Mouse (Mus musculus) embryonic facial prominence, embryonic 12.5 days (tissue): ENCODE results near the gene Nectin1. TPM values are rescaled to one million over a fixed set of nuclear protein-coding genes. Genes with fewer than 3 reads are reported as not detected.

Experiments
- ATAC-seq: fragments of 200-750 bp; cut with Nextera tagmentation; 2 replicates; pipeline ENCODE4 v1.8.0; 2017; ENCODE audit not compliant: insufficient number of reproducible peaks, insufficient read depth, low FRiP score, low TSS enrichment
- H3K27ac ChIP-seq: fragments of 300-500 bp; sonication (generic); 2 replicates; pipeline ENCODE4 v1.5.1; 2016; ENCODE audit warnings: mild to moderate bottlenecking
- H3K27me3 ChIP-seq: fragments of 300-500 bp; sonication (generic); 2 replicates; pipeline ENCODE4 v1.6.1; 2016; ENCODE audit warnings: mild to moderate bottlenecking, moderate library complexity
- H3K36me3 ChIP-seq: fragments of 300-500 bp; sonication (generic); 2 replicates; pipeline ENCODE4 v1.6.1; 2016; ENCODE audit warnings: mild to moderate bottlenecking
- H3K4me1 ChIP-seq: fragments of 300-500 bp; sonication (generic); 2 replicates; pipeline ENCODE4 v1.6.1; 2016
- H3K4me2 ChIP-seq: fragments of 300-500 bp; sonication (generic); replicated peaks from 2 replicates; pipeline ENCODE4 v1.6.1; 2016; ENCODE audit warnings: mild to moderate bottlenecking, moderate library complexity
- H3K4me3 ChIP-seq: fragments of 300-500 bp; sonication (generic); 2 replicates; pipeline ENCODE4 v1.5.1; 2016; ENCODE audit warnings: mild to moderate bottlenecking
- H3K9ac ChIP-seq: fragments of 300-500 bp; sonication (generic); 2 replicates; pipeline ENCODE4 v1.6.1; 2016; ENCODE audit warnings: mild to moderate bottlenecking, moderate library complexity
- H3K9me3 ChIP-seq: fragments of 300-500 bp; sonication (generic); 2 replicates; pipeline ENCODE4 v1.6.1; 2016; ENCODE audit warnings: mild to moderate bottlenecking, moderate library complexity
- WGBS: fragments of 180-500 bp; shearing (Covaris S2); methylation state at CpG from one replicate; pipeline ENCODE4 v1.1.7; 2016; 5-methylcytosine and 5-hydroxymethylcytosine counted together
- polyA plus RNA-seq: library from polyadenylated mRNA; unstranded; fragments of >200 nt; fragmentation: Nextera tagmentation; extraction: Ambion mirVana; gene quantifications from 2 replicates; pipeline ENCODE4 v1.2.1, GENCODE M21; 2016

Nectin1 gene
- polyA plus RNA-seq, 1 experiment from 2014 or later = 9.0 TPM

DNA sequence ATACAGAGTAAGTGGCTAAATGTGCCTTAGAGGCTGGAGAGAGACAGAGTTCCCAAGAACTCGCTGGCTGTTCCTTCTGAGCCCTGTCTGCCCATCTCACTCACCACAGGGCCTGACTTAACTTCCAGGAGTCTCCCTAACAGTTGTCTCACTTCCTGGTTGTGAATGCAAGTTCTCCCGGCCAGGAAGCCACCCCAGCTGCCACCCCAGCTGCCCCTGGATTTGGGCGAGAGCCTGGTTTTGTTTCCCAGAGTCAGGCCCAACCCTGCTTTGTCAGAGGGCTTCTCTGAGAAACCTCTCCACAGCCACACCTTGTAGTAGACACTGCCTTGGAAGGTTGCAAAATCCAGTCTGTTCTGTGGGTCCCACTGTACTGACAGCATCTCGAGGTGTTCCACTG is 26.2 kb downstream of the Nectin1 start:
- WGBS = 67% methylated on average over 4 of the region's 4 CpGs
- Histone ChIP-seq H3K27ac (no peak overlapping the region), H3K36me3 (no peaks in the 10 kb centered on the region), H3K4me3 (no peak overlapping the region), H3K9ac (no peak overlapping the region), H3K4me2 (no peak overlapping the region), H3K9me3 (no peaks in the 10 kb centered on the region), H3K27me3 (no peaks in the 10 kb centered on the region), H3K4me1 (peaks cover 30% of the 10 kb centered on the region)
- no peak for ATAC-seq

- H3K9ac ChIP-seq = no peak overlapping the region
- H3K4me1 ChIP-seq = peaks cover 26% of the 10 kb centered on the region
- no peaks in the 10 kb centered on the region for H3K9me3 ChIP-seq
- no peak overlapping the region for H3K4me2 ChIP-seq
- ATAC-seq = no peak
- no peaks in the 10 kb centered on the region for H3K27me3 ChIP-seq
- 61% methylated on average over 1 of the region's 1 CpGs for WGBS
- no peaks in the 10 kb centered on the region for H3K36me3 ChIP-seq
- no peak overlapping the region for H3K27ac ChIP-seq
- no peak overlapping the region for H3K4me3 ChIP-seq
Observed at GRCm38 (mm10) chr9:43771041-43771440, 27.3 kb downstream of the Nectin1 start.

DNA sequence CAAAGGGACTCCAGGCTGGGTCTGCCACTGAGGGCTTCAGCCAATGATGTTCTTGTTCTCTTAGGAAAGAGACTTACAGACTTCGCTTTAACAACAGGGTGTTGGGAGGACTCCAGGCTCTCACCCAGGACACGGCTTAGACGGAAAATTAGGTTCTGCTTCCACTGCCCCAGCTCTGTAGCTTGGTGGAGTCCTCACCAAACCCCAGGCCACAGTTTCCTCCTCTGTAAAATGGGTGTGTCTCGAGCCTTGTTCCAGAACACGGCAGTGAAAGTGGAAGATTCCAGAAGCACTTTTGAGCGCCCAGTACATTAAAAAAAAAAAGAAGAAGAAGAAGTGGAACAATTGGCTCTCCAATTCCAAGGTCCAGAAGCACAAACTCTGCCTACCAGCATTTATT is 28.7 kb downstream of the Nectin1 start:
- Histone ChIP-seq H3K9ac (no peak overlapping the region), H3K27ac (no peak overlapping the region), H3K9me3 (no peaks in the 10 kb centered on the region), H3K4me3 (no peak overlapping the region), H3K4me1 (peaks cover 38% of the 10 kb centered on the region), H3K4me2 (no peak overlapping the region), H3K36me3 (no peaks in the 10 kb centered on the region), H3K27me3 (no peaks in the 10 kb centered on the region)
- ATAC-seq = no peak
- 84% methylated on average over 6 of the region's 6 CpGs for WGBS

- H3K9me3 ChIP-seq = no peaks in the 10 kb centered on the region
- peaks cover 37% of the 10 kb centered on the region for H3K4me1 ChIP-seq
- no peaks in the 10 kb centered on the region for H3K36me3 ChIP-seq
- no peaks in the 10 kb centered on the region for H3K27me3 ChIP-seq
- no peak overlapping the region for H3K4me3 ChIP-seq
- H3K9ac ChIP-seq = no peak overlapping the region
- H3K4me2 ChIP-seq = no peak overlapping the region
- WGBS = 73% methylated on average over 2 of the region's 2 CpGs
- no peak overlapping the region for H3K27ac ChIP-seq
- ATAC-seq = no peak
Observed at GRCm38 (mm10) chr9:43773521-43773920, 29.7 kb downstream of the Nectin1 start.

DNA sequence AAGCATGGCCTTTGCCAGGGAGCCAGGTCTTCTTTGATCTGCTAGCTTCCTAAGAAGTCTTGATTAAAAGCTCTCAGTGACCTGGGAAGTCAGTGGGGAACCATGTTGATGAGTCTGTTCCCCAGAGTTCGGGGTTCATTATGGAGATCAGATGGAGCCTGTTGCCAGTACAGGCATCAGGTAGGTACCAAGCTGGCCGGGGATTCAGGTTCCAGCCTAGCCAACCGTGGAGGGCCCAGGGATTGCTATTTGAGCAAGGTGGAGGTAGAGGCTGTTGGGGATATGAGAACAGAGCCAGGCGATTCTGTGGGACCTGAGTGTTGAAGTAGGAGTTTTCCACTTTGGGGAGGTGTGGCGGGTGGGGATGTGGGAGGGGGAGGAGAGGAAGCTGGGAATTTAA is 30.6 kb downstream of the Nectin1 start:
- Histone ChIP-seq H3K4me2 (no peak overlapping the region), H3K36me3 (no peaks in the 10 kb centered on the region), H3K27me3 (no peaks in the 10 kb centered on the region), H3K4me1 (peaks cover 29% of the 10 kb centered on the region; the same call in 1 of the 2 replicates), H3K27ac (no peak overlapping the region), H3K4me3 (no peak overlapping the region), H3K9ac (no peak overlapping the region), H3K9me3 (no peaks in the 10 kb centered on the region)
- ATAC-seq = no peak
- WGBS = 84% methylated on average over 5 of the region's 5 CpGs

DNA sequence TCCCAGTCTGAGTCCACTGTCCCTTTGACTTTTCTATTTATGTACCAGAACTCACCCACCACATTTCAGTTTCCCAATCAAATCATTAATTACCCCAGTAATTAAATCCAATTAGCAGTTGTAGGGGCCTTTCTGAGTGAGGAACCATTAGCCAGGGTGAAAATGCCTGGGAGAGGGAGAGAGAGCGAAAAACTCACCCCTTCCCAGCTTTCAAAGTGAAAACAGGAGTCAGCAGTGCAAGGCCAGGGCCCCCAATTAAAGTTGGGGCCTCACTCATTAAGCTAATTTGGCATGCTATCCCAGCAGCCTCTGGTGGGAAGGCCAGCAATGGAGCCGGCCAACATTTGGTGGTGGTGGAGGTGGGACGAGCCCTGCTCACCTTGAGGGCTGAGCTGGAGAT is 32.4 kb downstream of the Nectin1 start:
- no peaks in the 10 kb centered on the region for H3K27me3 ChIP-seq
- no peak overlapping the region for H3K4me2 ChIP-seq
- WGBS = 66% methylated on average over 3 of the region's 3 CpGs
- H3K9me3 ChIP-seq = no peaks in the 10 kb centered on the region
- H3K4me3 ChIP-seq = no peak overlapping the region
- H3K27ac ChIP-seq = no peak overlapping the region
- H3K36me3 ChIP-seq = no peaks in the 10 kb centered on the region
- H3K9ac ChIP-seq = no peak overlapping the region
- peaks cover 35% of the 10 kb centered on the region; the same call in 1 of the 2 replicates for H3K4me1 ChIP-seq
- ATAC-seq = no peak

DNA sequence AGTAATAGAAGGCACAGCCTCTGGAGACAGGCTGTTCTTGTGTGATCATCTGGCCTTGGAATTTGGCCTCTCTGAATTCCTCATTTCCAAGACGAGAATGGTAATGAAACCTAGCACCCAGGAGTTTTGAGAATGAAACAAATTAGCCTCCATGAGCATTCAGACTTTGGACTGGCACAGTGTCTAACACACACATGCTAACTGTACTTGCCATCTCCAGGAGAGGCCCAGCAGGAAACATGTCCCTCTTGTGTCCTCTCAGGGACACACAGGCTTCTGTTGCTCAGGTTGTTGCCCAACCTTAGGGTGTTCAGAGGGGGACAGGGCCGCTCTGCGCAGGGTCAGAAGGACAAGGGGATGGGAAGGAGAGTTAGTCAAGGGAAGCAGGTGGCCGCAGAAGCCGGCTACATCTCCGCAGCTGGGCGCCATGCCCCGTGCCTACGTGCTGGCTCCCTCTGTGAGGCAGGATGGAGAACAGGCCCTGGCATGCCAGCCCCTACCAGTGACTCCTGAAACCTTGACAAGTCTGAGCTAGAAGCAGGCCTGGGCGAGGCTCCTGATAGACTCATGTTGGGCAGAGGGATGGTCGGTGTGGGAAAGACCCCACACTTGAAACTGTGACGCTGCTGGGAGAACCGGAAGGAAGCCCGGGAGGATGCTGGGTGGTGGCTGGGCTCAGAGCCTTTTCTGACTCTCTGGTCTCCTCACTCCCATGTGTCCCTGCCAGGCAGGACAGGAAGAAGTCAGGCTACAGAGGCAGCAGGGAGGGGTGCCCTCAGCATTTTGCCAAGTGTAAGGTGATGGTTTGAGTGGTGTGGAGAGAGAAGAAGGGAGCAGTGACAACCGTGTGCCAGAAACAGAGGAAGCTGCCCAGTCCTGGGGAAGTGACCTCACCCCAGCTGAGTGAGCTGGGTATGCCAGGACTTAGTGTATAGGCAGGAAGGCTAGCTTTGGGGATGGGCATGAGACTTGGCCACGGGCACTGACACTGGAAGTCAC is 33.9 kb downstream of the Nectin1 start:
- Histone ChIP-seq H3K4me2 (no peak overlapping the region), H3K36me3 (no peaks in the 10 kb centered on the region), H3K9me3 (no peaks in the 10 kb centered on the region), H3K9ac (no peak overlapping the region), H3K27me3 (no peaks in the 10 kb centered on the region), H3K4me3 (no peak overlapping the region), H3K4me1 (peaks cover 42% of the 10 kb centered on the region), H3K27ac (0 out of 2 replicates have a peak overlapping the region, but pooled peaks have one; percentile 47)
- 73% methylated on average over 16 of the region's 16 CpGs for WGBS
- no peak for ATAC-seq

DNA sequence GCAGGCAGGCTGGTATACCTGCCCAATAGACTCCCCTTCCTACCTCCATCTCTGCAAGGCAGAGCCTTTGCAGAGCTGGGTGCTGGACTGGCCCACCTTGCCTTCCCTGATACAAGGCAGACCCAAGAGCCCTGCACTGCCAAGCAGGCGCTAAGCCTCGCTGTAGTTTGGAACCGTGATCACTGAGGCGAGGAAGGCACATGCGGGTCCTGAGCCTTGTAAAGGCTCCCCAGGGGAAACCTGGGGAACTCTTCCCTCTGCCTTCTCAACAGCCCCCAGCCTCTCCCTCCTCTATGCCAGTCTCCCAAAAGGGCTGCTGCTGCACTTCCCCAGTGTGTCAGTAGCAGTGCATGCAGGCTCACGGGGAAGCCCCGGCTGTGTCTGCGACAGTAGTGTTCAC is 37.1 kb downstream of the Nectin1 start:
- no peaks in the 10 kb centered on the region for H3K9me3 ChIP-seq
- no peak for ATAC-seq
- H3K27me3 ChIP-seq = no peaks in the 10 kb centered on the region
- no peaks in the 10 kb centered on the region for H3K36me3 ChIP-seq
- no peak overlapping the region for H3K4me2 ChIP-seq
- H3K4me3 ChIP-seq = no peak overlapping the region
- 55% methylated on average over 8 of the region's 8 CpGs for WGBS
- H3K4me1 ChIP-seq = peaks cover 53% of the 10 kb centered on the region
- no peak overlapping the region; the same call in 1 of the 2 replicates for H3K9ac ChIP-seq
- no peak overlapping the region for H3K27ac ChIP-seq

- Histone ChIP-seq H3K36me3 (no peaks in the 10 kb centered on the region), H3K27me3 (no peaks in the 10 kb centered on the region), H3K9me3 (no peaks in the 10 kb centered on the region), H3K4me1 (peaks cover 48% of the 10 kb centered on the region), H3K9ac (no peak overlapping the region), H3K27ac (no peak overlapping the region), H3K4me3 (no peak overlapping the region), H3K4me2 (no peak overlapping the region)
- no peak for ATAC-seq
- 68% methylated on average over 5 of the region's 5 CpGs for WGBS
Observed at GRCm38 (mm10) chr9:43782401-43782800, 38.6 kb downstream of the Nectin1 start.

DNA sequence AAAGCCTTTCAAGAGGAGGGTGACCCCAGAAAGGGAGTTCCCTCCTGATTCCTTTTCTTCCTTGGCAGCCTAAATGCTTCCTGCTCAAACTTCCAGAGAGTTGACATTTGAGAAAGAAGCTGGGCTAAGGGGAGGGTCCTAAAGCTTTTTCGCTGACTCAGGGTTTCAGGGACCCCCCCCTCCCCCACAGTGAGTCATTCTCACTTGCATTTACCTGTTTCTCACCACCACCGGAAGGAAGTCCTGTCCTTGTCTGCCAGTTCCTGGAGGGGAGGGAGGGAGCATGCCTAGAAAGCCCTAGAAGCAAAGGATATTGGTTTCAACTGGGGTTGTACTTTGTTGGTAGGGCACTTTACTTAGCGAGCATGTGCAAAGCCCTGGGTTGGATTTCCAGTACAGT is 40.2 kb downstream of the Nectin1 start:
- no peaks in the 10 kb centered on the region for H3K36me3 ChIP-seq
- H3K27me3 ChIP-seq = no peaks in the 10 kb centered on the region
- peaks cover 50% of the 10 kb centered on the region for H3K4me1 ChIP-seq
- H3K27ac ChIP-seq = no peak overlapping the region
- H3K9ac ChIP-seq = no peak overlapping the region
- H3K4me2 ChIP-seq = no peak overlapping the region
- WGBS = 24% methylated on average over 3 of the region's 3 CpGs
- H3K9me3 ChIP-seq = no peaks in the 10 kb centered on the region
- no peak overlapping the region for H3K4me3 ChIP-seq
- ATAC-seq = no peak

DNA sequence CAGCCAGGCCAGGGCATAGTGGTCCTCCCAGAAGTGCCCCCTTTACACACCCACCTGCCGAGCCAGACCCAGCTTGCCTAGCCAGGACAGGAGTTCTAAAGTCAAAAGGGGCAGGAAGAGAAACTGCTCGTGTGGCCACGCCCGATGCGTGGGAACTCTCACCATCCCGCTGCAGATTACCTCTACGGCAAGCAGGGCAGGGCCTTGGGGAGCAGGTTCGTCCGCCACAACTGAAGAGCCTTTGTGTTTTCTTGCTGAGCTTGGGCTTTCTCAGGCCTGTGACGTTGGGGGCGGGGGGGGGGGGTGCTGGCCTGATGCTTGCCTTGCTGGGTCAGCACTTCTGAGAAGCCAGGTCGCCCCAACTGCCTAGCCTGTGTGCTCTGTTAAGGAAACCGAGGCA is 41.1 kb downstream of the Nectin1 start:
- Histone ChIP-seq H3K9me3 (no peaks in the 10 kb centered on the region), H3K27me3 (no peaks in the 10 kb centered on the region), H3K9ac (no peak overlapping the region), H3K4me2 (no peak overlapping the region), H3K4me3 (no peak overlapping the region), H3K36me3 (no peaks in the 10 kb centered on the region), H3K27ac (0 out of 2 replicates have a peak overlapping the region, but pooled peaks have one; percentile 30), H3K4me1 (peaks cover 50% of the 10 kb centered on the region)
- WGBS = 57% methylated on average over 11 of the region's 13 CpGs
- ATAC-seq = no peak

DNA sequence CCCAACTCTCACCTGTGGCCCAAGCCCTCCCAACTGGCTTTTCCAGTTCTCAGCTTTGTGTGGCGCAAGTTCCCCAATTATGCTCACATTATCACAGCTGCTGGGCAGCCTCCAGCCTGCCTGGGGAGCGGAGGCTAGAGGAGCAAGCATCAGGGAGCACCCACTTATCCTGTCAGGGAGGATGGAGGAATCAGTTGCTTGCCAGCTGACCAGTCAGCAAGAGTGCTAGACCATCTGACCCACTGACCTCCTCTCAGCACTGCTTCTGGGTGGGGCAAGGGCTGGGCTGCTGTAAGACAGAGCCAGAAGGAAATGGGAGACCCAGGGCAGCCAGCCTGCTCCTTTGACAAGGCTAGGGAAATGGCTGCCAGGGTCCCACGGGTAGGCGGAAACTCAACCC is 43.8 kb downstream of the Nectin1 start:
- peaks cover 8% of the 10 kb centered on the region; the same call in 1 of the 2 replicates for H3K36me3 ChIP-seq
- peaks cover 45% of the 10 kb centered on the region for H3K4me1 ChIP-seq
- no peak overlapping the region for H3K9ac ChIP-seq
- H3K27ac ChIP-seq = peak overlapping the region; percentile 51; the same call in 1 of the 2 replicates
- no peaks in the 10 kb centered on the region for H3K9me3 ChIP-seq
- ATAC-seq = 0 out of 2 replicates have a peak, but pooled peaks have one; percentile 29
- H3K4me2 ChIP-seq = no peak overlapping the region
- WGBS = 59% methylated on average over 4 of the region's 4 CpGs
- H3K27me3 ChIP-seq = no peaks in the 10 kb centered on the region
- H3K4me3 ChIP-seq = no peak overlapping the region
